Mouse (Mus musculus): ENCODE measurements around the gene Aak1. TPM values are rescaled to one million over a fixed set of nuclear protein-coding genes. Genes with fewer than 3 reads are reported as not detected.
A peak's percentile ranks its signal among the peaks of the same experiment; 100 is the strongest.
"Not testable (repeated sequence)": the region's sequence is repeated elsewhere in the genome, so short reads cannot be mapped to it uniquely, and the experiment has no call there.

Gene Aak1
- polyA plus RNA-seq, 1 experiment: 43.4 TPM

DNA sequence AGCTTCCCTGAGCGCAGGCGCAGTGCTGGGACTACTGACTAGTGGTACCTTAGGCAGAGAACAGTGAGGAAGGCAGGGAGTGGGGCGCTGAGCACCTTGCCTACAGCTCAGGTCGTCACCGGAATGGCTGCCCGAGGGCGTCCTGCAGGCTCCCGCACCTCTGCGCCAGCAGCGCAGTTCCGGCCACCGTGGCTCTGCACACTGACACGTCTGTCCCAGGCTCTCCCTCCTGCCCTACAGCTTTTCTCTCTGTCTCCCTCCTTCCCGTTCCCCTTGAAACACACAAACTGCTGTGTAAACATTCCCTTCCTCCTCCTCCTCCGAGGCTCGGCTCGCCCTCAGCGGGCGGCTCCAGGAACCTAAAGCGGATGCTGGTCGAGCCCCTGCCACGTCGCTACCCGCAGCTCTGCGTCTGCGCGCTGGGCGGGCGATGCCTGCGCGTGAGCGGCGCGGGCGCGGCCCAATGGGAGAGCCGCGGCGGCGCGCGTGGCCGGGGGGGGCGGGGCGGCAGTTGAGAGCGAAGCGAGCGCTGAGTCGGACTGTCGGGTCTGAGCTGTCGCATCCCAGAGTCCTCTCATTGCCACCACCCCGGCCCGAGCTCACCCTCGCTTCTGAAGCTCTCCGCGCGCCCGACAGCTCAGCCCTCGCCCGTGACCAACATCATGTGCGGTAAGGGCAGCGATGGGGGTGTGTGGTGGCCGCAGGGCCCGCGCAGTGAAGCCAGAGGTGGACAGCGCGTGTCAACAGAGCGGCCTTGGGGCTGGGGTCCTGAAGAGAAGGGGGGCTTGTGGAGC is 193.2 kb downstream of the Aak1 start, which contains the start of gene Gfpt1:
Gfpt1 (plus strand) TSS at position 510 of the 794 bp plus-strand sequence.
- H3K4me3 ChIP-seq (ENCODE audit: control insufficient read depth, low read depth, low read length): peak within 1 kb of the TSS; percentile 96
- no peaks in the 10 kb centered on the region for H3K27me3 ChIP-seq (ENCODE audit: control insufficient read depth, insufficient read depth, low read length)
- peak within 1 kb of the TSS; percentile 98 for H3K27ac ChIP-seq (ENCODE audit: control insufficient read depth, insufficient read depth, low read depth, low read length)
- H3K36me3 ChIP-seq (ENCODE audit: control insufficient read depth, insufficient read depth, low read length): no peaks in the 10 kb centered on the region
- TF ChIP-seq CTCF (IDR thresholded peaks at IDR 0.05; ENCODE audit: control insufficient read depth, insufficient read depth, insufficient replicate concordance, low read depth, low read length): no peak
- peak; percentile 83 for TF ChIP-seq POLR2A (IDR thresholded peaks at IDR 0.05; ENCODE audit: control insufficient read depth, low read depth, low read length)
- H3K4me1 ChIP-seq (ENCODE audit: control insufficient read depth, insufficient read depth, low read length): peaks cover 6% of the 10 kb centered on the region; the same call in 1 of the 2 replicates

DNA sequence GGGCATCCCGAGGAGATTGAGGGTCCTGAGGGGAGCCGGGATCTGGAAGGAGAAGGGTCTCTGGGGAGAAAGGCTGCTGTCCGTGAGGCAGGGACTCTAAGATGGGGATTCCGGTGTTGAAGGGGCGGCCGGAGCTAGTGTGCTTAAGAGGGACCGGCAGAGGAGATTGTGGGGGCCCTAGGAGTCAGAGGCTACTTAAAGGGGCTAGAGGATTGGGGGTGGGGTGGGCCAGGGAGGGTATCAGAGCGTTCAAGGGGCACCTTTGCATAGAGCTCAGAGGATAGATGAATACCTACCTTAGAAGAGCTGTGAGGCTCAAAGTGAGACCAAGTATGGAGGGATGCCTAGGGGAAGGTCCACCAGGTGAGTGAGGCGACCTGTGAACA is 193.8 kb downstream of the Aak1 start:
- TF ChIP-seq POLR2A (IDR thresholded peaks at IDR 0.05; ENCODE audit: control insufficient read depth, low read depth, low read length) (no peak), CTCF (IDR thresholded peaks at IDR 0.05; ENCODE audit: control insufficient read depth, insufficient read depth, insufficient replicate concordance, low read depth, low read length) (no peak)
- peaks cover 6% of the 10 kb centered on the region; the same call in 1 of the 2 replicates for H3K4me1 ChIP-seq (ENCODE audit: control insufficient read depth, insufficient read depth, low read length)
- peak overlapping the region; percentile 97 for H3K27ac ChIP-seq (ENCODE audit: control insufficient read depth, insufficient read depth, low read depth, low read length)
- no peaks in the 10 kb centered on the region for H3K27me3 ChIP-seq (ENCODE audit: control insufficient read depth, insufficient read depth, low read length)
- peak overlapping the region; percentile 96 for H3K4me3 ChIP-seq (ENCODE audit: control insufficient read depth, low read depth, low read length)
- H3K36me3 ChIP-seq (ENCODE audit: control insufficient read depth, insufficient read depth, low read length): peaks cover under 1% of the 10 kb centered on the region

DNA sequence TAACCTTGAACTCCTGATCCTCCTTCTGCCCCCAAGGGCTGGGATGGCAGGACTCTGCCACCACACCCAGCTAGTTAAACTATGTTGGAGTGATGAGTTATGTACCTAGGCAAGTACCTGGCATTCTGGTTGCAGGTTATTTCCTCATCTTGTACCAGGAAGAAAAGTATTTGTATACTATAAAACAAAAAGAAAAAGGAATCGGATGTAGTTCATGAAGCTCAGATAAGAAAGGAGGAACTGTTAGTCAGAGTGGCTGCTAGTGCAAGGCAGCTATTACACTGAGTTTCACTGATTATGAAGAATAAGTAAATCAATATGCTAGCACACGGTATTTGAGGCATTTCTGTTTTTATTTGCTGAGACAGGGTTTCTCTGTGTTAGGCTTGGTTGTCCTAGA is 195.6 kb downstream of the Aak1 start:
- H3K4me3 ChIP-seq (ENCODE audit: control insufficient read depth, low read depth, low read length): peak overlapping the region; percentile 63; the same call in 1 of the 2 replicates
- H3K27ac ChIP-seq (ENCODE audit: control insufficient read depth, insufficient read depth, low read depth, low read length): no peak overlapping the region
- TF ChIP-seq POLR2A (IDR thresholded peaks at IDR 0.05; ENCODE audit: control insufficient read depth, low read depth, low read length): no peak
- H3K36me3 ChIP-seq (ENCODE audit: control insufficient read depth, insufficient read depth, low read length): peaks cover 2% of the 10 kb centered on the region
- H3K4me1 ChIP-seq (ENCODE audit: control insufficient read depth, insufficient read depth, low read length): peaks cover 6% of the 10 kb centered on the region; the same call in 1 of the 2 replicates
- H3K27me3 ChIP-seq (ENCODE audit: control insufficient read depth, insufficient read depth, low read length): no peaks in the 10 kb centered on the region

DNA sequence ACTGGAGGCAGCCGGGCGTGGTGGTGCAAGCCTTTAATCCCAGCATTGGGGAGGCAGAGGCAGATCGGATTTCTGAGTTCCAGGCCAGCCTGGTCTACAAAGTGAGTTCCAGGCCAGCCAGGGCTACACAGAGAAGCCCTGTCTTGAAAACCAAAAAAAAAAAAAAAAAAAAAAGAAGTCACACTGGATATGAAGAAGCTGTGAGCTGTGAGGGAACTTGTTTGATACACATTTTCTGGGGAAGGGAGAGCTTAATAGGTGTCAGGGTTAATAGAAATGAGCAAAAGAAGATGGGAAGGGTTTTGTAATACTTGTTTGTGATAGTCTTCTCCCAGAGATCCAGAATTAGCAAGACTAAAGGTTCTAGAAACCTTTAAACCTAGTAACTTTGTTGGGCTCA is 196.2 kb downstream of the Aak1 start:
- H3K27me3 ChIP-seq (ENCODE audit: control insufficient read depth, insufficient read depth, low read length): no peaks in the 10 kb centered on the region
- peaks cover 3% of the 10 kb centered on the region; the same call in 1 of the 2 replicates for H3K4me1 ChIP-seq (ENCODE audit: control insufficient read depth, insufficient read depth, low read length)
- no peak overlapping the region for H3K27ac ChIP-seq (ENCODE audit: control insufficient read depth, insufficient read depth, low read depth, low read length)
- H3K36me3 ChIP-seq (ENCODE audit: control insufficient read depth, insufficient read depth, low read length): peaks cover 2% of the 10 kb centered on the region
- H3K4me3 ChIP-seq (ENCODE audit: control insufficient read depth, low read depth, low read length): no peak overlapping the region
- TF ChIP-seq CTCF (IDR thresholded peaks at IDR 0.05; ENCODE audit: control insufficient read depth, insufficient read depth, insufficient replicate concordance, low read depth, low read length) (no peak), POLR2A (IDR thresholded peaks at IDR 0.05; ENCODE audit: control insufficient read depth, low read depth, low read length) (no peak)

DNA sequence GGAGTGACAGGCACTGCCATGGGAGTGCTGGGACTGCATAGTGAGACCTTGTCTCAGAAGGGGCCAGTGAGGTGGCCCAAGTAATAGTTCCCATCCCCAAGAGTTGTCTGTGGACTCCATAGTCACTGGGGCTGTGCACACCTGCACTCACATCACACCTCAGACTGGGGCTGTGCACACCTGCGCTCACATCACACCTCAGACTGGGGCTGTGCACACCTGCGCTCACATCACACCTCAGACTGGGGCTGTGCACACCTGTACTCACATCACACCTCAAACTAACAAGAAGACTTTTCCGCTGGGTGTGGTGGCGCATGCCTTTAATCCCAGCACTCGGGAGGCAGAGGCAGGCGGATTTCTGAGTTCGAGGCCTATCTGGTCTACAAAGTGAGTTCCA is 199.4 kb downstream of the Aak1 start:
- H3K27me3 ChIP-seq (ENCODE audit: control insufficient read depth, insufficient read depth, low read length); H3K4me1 ChIP-seq (ENCODE audit: control insufficient read depth, insufficient read depth, low read length); H3K27ac ChIP-seq (ENCODE audit: control insufficient read depth, insufficient read depth, low read depth, low read length); H3K36me3 ChIP-seq (ENCODE audit: control insufficient read depth, insufficient read depth, low read length); H3K4me3 ChIP-seq (ENCODE audit: control insufficient read depth, low read depth, low read length): not testable (repeated sequence)

DNA sequence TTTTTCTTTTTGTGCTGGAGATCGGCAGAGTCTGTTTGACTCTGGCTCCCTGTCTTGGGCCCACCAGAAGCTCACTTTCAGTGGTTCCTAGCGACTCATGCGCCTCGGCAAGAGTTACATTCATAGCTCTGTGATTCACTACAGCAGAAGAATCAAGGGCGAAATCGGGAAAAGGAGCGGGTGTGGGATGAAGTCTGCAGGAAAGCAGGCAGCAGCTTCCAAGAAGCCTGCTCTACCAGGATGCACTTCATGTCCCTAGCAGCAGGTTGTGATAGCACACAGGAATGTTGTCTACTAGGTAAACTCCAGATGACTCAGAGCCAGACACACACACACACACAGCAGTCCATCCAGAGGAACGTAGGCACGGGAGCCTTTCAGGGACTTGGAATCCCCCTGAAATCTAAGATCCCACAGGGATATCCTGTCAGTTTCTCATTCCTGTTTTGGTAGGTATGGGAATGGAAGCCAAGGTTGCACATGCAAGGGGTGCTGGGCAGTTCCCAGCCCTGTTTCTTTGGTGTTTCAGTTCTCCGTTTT is 202.6 kb downstream of the Aak1 start:
- Histone ChIP-seq H3K4me1 (ENCODE audit: control insufficient read depth, insufficient read depth, low read length) (no peaks in the 10 kb centered on the region), H3K27ac (ENCODE audit: control insufficient read depth, insufficient read depth, low read depth, low read length) (no peak overlapping the region), H3K36me3 (ENCODE audit: control insufficient read depth, insufficient read depth, low read length) (peaks cover 6% of the 10 kb centered on the region), H3K27me3 (ENCODE audit: control insufficient read depth, insufficient read depth, low read length) (no peaks in the 10 kb centered on the region), H3K4me3 (ENCODE audit: control insufficient read depth, low read depth, low read length) (no peak overlapping the region)
- no peak for TF ChIP-seq CTCF (IDR thresholded peaks at IDR 0.05; ENCODE audit: control insufficient read depth, insufficient read depth, insufficient replicate concordance, low read depth, low read length)
- no peak for TF ChIP-seq POLR2A (IDR thresholded peaks at IDR 0.05; ENCODE audit: control insufficient read depth, low read depth, low read length)

Other genes with a start within 250 kb of the Aak1 start
- gene Asprv1, start 221.4 kb upstream of the Aak1 start, polyA plus RNA-seq (2012; rRNA removed): 0.75 and 0.77 TPM in 2 replicates
- 29.6 and 31.4 TPM in 2 replicates for gene Mxd1, start 180.4 kb upstream of the Aak1 start, polyA plus RNA-seq (2012; rRNA removed)
- gene Snrnp27, start 165.0 kb upstream of the Aak1 start, polyA plus RNA-seq (2012; rRNA removed): 18.4 and 24.2 TPM in 2 replicates
- 43.8 and 51.2 TPM in 2 replicates for gene Gmcl1, start 116.1 kb upstream of the Aak1 start, polyA plus RNA-seq (2012; rRNA removed)
- gene Anxa4, start 55.9 kb upstream of the Aak1 start, polyA plus RNA-seq (2012; rRNA removed): 5.7 and 6.7 TPM in 2 replicates
- 119 and 141 TPM in 2 replicates for gene Nfu1, start 159.7 kb downstream of the Aak1 start, polyA plus RNA-seq (2012; rRNA removed)
- 31.8 and 37.7 TPM in 2 replicates for gene Gfpt1, start 193.3 kb downstream of the Aak1 start, polyA plus RNA-seq (2012; rRNA removed)

Data from testis, adult 2 months (tissue).